Mouse (Mus musculus): ENCODE data around the gene Prr5l. TPM values are rescaled to one million over a fixed set of nuclear protein-coding genes. Genes with fewer than 3 reads are reported as not detected.

Gene Prr5l
- total and polyA plus RNA-seq, 3 experiments: 4.0 to 6.4 (median 5.0) TPM

- DNase-seq: no peak
These were observed 1.2 kb downstream of the Prr5l start for GRCm38 (mm10) chr2:101881471-101882162.

- peak; percentile 41 for DNase-seq
These were observed 11.6 kb downstream of the Prr5l start for GRCm38 (mm10) chr2:101871179-101871578.

- peak; percentile 20 for DNase-seq
These were observed 14.1 kb downstream of the Prr5l start for GRCm38 (mm10) chr2:101868683-101869082.

- peak; percentile 85 for DNase-seq
These were observed 20.4 kb downstream of the Prr5l start for GRCm38 (mm10) chr2:101862219-101863123.

GRCm38 (mm10) chr2:101860920-101861485, 21.8 kb downstream of the Prr5l start:
- no peak for DNase-seq

- DNase-seq: no peak
These were observed 26.7 kb downstream of the Prr5l start for GRCm38 (mm10) chr2:101856174-101856573.

GRCm38 (mm10) chr2:101854792-101855191, 28.0 kb downstream of the Prr5l start:
- no peak for DNase-seq

- DNase-seq: no peak
These were observed 40.1 kb downstream of the Prr5l start for GRCm38 (mm10) chr2:101842756-101843155.

- DNase-seq: no peak
These were observed 47.9 kb downstream of the Prr5l start for GRCm38 (mm10) chr2:101834816-101835523.

- no peak for DNase-seq
These were observed 50.5 kb downstream of the Prr5l start for GRCm38 (mm10) chr2:101832361-101832760.

GRCm38 (mm10) chr2:101831851-101832250, 51.0 kb downstream of the Prr5l start:
- DNase-seq: no peak

- no peak for DNase-seq
These were observed 52.5 kb downstream of the Prr5l start for GRCm38 (mm10) chr2:101830186-101830915.

GRCm38 (mm10) chr2:101829013-101829412, 53.8 kb downstream of the Prr5l start:
- DNase-seq: no peak

GRCm38 (mm10) chr2:101828057-101828643, 54.7 kb downstream of the Prr5l start:
- DNase-seq: no peak

- peak; percentile 43 for DNase-seq
These were observed 55.2 kb downstream of the Prr5l start for GRCm38 (mm10) chr2:101827626-101828025.

- DNase-seq: no peak
These were observed 55.8 kb downstream of the Prr5l start for GRCm38 (mm10) chr2:101826950-101827600.

GRCm38 (mm10) chr2:101826186-101826707, 56.6 kb downstream of the Prr5l start:
- no peak for DNase-seq

- DNase-seq: no peak
These were observed 57.4 kb downstream of the Prr5l start for GRCm38 (mm10) chr2:101825226-101826120.

GRCm38 (mm10) chr2:101823821-101824220, 59.0 kb downstream of the Prr5l start:
- no peak for DNase-seq

Data from adrenal gland, adult 2 months (tissue).